Mouse (Mus musculus): ENCODE measurements around the gene Cldnd1.

The Cldnd1 gene

GRCm38 (mm10) chr16:58727477-58728131 lies at the start of gene Cldnd1:
Cldnd1 (plus strand) TSS chr16:58727910.
- peak; percentile 94 for DNase-seq (ENCODE audit: low read depth, low spot score)

GRCm38 (mm10) chr16:58678660-58679059 lies 49.0 kb upstream of the Cldnd1 start:
- no peak for DNase-seq (ENCODE audit: low read depth, low spot score)

- no peak for DNase-seq (ENCODE audit: low read depth, low spot score)
These were observed 45.7 kb upstream of the Cldnd1 start for GRCm38 (mm10) chr16:58682046-58682445.

DNA sequence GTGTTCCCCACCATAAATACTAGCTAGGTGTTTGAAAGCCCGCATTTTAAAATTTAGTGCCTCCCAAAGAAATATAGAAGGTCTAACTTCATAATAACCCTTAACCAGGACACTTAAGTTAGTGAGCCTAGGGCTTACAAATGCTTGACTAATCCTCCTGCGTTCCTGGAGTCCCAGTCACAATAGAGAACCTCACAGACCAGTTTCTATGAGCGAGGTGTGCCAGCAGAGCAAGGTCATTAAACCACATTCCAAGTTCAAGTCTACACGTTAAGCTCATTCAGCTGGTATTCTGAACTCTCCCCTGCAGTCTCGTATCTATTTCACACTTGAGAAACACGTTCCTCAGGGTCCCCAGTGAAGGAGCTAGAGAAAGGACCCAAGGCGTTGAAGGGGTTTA lies 44.8 kb upstream of the Cldnd1 start:
- no peak for DNase-seq (ENCODE audit: low read depth, low spot score)

GRCm38 (mm10) chr16:58683911-58684310 lies 43.8 kb upstream of the Cldnd1 start:
- DNase-seq (ENCODE audit: low read depth, low spot score), result no peak

DNA sequence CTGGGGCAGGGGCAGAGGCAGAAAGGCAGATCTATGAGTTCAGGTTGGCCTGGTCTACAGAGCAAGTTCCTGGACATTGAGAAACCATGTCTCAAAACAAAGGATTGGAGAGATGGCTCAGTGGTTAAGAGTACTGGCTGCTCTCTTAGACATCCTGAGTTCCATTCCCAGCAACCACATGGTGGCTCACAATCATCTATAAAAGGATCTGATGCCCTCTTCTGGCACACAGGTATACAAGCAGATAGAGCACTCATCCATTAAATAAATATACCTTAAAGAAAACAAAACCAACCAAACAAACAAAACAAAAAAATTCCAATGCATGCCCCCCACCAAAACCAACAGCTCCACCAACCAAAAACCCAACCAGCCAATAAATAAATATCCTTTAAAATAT lies 43.2 kb upstream of the Cldnd1 start:
- no peak for DNase-seq (ENCODE audit: low read depth, low spot score)

DNA sequence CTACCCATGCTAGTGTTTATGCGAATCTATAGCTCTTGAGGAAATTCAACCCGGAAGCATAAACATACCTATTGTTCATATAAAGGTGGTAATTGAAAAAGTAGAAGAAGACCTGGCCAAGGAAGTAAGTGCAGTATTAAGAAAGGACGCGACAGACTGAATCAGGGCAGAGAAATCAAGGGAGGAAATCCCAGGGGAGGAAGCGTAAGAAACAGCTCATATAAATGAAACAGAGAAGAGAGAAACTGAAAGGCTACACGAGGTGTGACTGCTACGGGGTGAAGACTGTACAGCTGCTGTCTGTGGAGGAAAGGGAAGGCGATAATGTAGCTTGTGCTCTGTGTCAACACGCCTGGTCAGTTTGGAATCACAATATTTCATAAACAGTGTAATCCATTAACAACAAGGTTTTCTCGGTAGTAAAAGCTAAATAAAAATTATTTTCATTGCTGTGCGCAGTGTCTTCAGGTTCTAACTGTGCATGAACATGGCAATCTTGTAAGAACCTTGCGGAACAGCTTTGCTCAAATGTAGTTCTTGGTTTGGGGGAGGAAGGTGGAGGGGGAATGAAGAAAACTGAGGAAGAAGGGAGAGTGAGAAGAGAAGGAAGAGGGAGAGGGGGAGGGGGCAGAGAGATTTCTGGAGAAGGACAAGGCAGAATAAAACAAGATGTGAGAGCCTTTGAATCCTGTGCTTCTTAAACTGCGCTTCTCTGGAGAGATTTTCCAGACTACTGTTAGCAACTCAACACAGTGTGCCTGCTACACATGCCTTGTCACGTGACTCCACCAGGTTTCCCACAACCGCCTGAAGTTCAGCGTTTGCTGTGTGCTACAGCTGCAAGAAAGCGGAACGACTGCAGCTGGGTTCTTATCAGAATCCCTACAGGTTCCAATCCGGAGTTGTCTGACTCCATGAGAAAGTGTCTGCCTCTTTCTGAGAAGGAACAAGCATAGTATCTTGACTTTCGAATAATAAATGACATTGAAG lies 41.9 kb upstream of the Cldnd1 start:
- no peak for DNase-seq (ENCODE audit: low read depth, low spot score)

GRCm38 (mm10) chr16:58688534-58688933 lies 39.2 kb upstream of the Cldnd1 start:
- DNase-seq (ENCODE audit: low read depth, low spot score), result no peak

GRCm38 (mm10) chr16:58689555-58690169 lies 38.0 kb upstream of the Cldnd1 start:
- DNase-seq (ENCODE audit: low read depth, low spot score), result no peak

GRCm38 (mm10) chr16:58690322-58690732 lies 37.4 kb upstream of the Cldnd1 start:
- no peak for DNase-seq (ENCODE audit: low read depth, low spot score)

DNA sequence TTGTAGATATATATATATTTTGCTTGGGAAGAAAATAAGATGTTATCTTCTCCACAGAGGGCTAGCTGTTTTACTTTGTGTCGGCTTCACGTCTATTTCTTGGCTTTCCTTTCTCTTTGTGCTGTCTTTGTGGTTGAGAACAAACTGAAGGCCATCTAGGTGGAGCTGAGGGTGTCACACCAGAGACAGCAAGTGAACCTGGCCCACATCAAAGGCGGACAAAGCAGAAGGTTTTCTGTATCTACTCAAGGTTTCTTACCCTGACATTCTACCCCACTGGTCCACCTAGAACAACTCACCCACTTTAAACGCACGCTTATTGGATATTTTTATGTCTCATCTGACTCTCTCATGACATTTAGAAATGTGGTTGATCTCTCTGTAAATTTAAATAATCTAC lies 33.6 kb upstream of the Cldnd1 start:
- DNase-seq (ENCODE audit: low read depth, low spot score), result no peak

- DNase-seq (ENCODE audit: low read depth, low spot score), result no peak
These were observed 30.9 kb upstream of the Cldnd1 start for GRCm38 (mm10) chr16:58696796-58697195.

DNA sequence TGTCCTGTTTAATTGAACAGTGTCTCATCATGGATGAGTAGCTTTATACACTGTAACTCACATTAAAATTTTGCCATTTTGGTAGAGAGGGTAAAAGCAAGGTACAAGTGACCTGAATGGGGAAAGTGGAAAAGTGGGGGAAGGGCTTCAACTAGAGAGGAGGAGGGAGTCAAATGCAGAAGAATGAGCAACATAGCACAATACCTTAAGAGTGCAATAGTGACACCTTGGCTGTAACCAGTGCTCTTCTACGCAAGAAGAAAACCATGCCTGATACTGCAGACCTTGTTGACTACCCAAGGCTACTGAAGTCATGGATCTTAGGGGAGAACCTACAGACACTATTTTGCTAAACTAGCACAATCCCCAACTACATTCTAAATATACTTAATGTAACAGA lies 30.4 kb upstream of the Cldnd1 start:
- DNase-seq (ENCODE audit: low read depth, low spot score), result no peak

GRCm38 (mm10) chr16:58700174-58700573 lies 27.5 kb upstream of the Cldnd1 start:
- no peak for DNase-seq (ENCODE audit: low read depth, low spot score)

GRCm38 (mm10) chr16:58700816-58701424 lies 26.8 kb upstream of the Cldnd1 start:
- DNase-seq (ENCODE audit: low read depth, low spot score), result no peak

- no peak for DNase-seq (ENCODE audit: low read depth, low spot score)
These were observed 25.9 kb upstream of the Cldnd1 start for GRCm38 (mm10) chr16:58701779-58702178.

DNA sequence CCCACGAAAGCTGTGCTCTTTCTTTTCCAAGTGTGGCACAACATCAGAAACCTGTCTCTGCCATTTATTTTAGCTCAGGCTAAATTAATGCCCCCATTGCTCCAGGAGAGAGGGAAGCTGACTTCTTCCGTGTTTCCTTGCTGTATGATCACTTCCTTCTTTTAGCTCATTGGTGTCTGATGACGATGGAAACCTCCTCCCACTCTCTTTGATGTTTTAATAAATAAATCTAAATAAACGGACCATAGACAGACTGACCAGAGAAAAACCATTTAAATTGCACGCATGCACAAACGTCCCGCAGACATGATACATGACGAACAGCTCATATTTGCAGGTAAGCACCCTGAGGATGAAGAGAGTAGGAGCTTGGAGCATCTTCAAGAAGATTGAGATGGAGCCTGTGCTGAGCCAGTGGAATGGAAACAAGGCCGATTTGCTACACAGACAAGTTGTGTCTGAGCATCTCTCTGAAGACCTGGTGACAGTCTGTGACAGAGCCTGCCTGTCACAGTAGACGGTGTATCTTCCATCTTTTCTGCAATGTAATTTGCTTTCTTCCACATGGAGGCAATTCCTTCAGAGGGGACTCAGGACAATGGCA lies 25.3 kb upstream of the Cldnd1 start:
- DNase-seq (ENCODE audit: low read depth, low spot score), result no peak

DNA sequence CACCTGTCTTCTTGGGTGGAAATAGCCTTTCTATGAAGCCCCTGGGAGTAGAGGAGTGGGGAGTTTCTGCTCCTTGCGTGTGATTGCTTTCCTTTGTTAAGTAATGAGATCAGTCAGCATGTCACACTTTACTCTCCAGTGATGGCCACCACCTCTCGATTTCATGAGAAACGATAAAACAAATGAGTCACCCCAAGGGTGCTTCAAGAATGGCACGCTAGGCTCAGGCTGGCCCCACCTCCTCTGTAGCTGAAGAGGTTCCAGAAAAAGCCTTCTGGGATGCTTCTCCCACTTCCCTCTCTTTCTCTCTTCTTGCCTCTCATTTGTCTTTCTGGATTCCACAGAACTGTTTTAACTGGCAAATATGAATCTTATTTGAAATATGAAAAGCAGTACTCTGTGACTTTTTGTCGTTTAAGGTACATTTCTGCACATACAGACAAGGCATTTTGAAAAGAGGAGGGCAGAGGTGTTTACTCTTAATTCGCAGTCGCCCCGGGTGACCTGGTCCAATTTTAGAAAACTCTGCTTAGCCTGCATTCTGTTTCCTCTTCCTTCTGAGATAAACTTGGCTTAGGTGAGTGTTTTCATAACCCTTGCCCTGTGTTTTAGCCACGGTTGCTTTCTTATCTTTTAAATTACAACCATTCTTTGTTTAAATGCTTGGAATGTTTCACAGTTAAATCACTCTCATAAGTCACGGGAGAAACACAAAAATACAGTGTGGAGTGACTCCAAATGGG lies 24.2 kb upstream of the Cldnd1 start:
- DNase-seq (ENCODE audit: low read depth, low spot score), result no peak

GRCm38 (mm10) chr16:58704999-58705398 lies 22.7 kb upstream of the Cldnd1 start:
- no peak for DNase-seq (ENCODE audit: low read depth, low spot score)

DNA sequence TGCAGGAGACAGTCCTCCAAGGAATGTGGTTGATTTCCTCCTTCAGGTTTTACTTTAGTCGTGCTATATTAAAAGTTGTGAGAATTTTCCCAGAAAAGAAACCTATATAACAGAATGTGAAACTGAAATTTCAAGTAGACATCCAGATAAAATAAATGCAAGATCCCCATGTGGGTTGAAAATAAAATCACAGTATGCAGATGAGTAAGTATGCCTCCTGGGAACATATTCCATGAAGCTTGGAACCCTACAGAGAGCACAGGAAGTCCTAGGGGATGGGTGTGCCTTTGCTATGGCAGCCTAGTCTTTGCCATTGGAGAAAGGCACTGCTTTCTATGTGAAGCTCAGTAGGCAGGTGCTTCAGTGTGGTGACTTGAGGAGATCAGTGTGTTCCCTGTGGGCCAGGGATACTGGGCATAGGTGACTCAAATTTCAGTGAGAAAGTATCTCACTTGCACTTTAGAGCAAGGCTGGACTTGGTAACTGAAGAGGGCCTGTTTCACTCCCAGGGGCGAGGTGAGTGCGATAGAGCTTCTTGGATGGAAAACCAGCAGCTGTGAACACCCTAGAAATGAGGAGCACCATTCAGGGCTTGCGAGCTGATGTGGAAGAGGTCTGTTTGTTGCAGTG lies 20.3 kb upstream of the Cldnd1 start:
- DNase-seq (ENCODE audit: low read depth, low spot score), result peak; percentile 75
